Mouse (Mus musculus): ENCODE data around the gene Zfp592. TPM values are rescaled to one million over a fixed set of nuclear protein-coding genes. Genes with fewer than 3 reads are reported as not detected.

Zfp592 gene
- polyA plus RNA-seq, 1 experiment, result 14.1 TPM

GRCm38 (mm10) chr7:81055709-81056370, 62.4 kb downstream of the Zfp592 start:
- no peak for DNase-seq (ENCODE audit: extremely low spot score in 1 of 2, low spot score in 1 of 2)

GRCm38 (mm10) chr7:81057471-81057870, 64.0 kb downstream of the Zfp592 start, which contains the start of gene Alpk3:
Gene Alpk3 (plus strand): TSS chr7:81057600.
- DNase-seq (ENCODE audit: extremely low spot score in 1 of 2, low spot score in 1 of 2), result no peak

GRCm38 (mm10) chr7:81057901-81058711, 64.6 kb downstream of the Zfp592 start:
- DNase-seq (ENCODE audit: extremely low spot score in 1 of 2, low spot score in 1 of 2), result no peak

DNA sequence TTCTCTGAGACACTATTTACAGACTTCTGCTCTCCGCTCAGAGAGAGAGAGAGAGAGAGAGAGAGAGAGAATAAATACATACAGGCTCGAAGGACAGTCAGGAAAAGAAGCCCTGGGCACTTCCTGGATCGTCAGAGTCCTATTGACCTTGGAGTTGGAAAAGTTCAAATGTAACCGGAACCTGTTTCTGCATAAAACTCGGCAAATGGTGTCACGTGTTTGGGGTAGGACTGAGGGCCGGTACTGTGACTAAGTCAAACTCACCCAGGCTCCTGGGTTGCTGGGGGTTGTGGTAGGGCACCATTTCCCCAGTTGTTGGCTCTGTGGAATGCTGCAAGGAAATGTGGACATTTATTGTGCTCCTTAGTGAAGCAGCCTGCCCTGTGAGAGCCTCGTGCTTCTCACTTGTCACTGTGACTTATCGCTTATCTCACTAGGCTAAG, 65.3 kb downstream of the Zfp592 start:
- no peak for DNase-seq (ENCODE audit: extremely low spot score in 1 of 2, low spot score in 1 of 2)

GRCm38 (mm10) chr7:81059388-81059787, 65.9 kb downstream of the Zfp592 start:
- DNase-seq (ENCODE audit: extremely low spot score in 1 of 2, low spot score in 1 of 2), result no peak

- DNase-seq (ENCODE audit: extremely low spot score in 1 of 2, low spot score in 1 of 2), result no peak
Observed at GRCm38 (mm10) chr7:81060908-81061307, 67.4 kb downstream of the Zfp592 start.

DNA sequence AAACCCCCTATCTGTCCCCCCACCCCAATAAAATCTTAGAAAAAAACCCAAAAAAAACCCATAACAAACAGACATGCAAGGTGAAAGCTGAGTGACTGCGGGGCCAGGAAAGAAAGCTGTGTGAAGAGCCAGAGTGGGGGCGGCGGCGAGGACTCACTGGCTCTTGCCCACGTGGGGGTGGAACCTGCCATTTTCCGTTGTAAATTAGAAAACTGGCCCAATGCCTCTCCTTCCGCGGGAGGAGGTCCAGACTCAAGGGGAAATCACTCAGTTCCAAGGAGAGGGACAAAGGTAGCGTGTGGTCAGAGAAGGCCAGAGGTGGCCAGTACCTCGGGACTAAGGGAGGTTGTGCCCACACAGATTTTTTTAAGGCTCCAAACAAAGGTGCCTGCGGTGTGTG, 68.5 kb downstream of the Zfp592 start:
- DNase-seq (ENCODE audit: extremely low spot score in 1 of 2, low spot score in 1 of 2), result peak in 1 of 2 experiments; percentile 41

DNA sequence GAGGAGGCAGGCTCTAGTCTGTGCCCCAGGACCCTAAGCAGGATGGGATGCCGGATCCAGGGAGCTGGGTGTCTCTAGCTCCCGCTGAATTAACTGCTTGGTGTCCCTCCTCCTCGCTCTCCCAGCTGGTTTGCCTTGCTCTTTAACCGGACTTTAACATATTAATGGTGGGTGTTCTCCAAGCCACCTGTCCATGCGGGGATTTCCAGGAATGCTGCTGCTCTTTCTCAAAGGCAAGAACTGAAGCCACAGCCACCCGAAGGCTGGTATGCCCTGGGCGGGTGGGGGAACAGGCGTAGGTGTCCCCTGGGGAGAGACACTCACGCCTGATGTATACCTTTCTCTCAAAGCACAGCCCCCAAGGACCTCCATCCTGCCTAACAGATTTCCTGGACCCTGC, 69.9 kb downstream of the Zfp592 start:
- DNase-seq (ENCODE audit: extremely low spot score in 1 of 2, low spot score in 1 of 2), result no peak

- DNase-seq (ENCODE audit: extremely low spot score in 1 of 2, low spot score in 1 of 2), result no peak
Observed at GRCm38 (mm10) chr7:81066714-81067113, 73.2 kb downstream of the Zfp592 start.

- peak; percentile 9 to 68 for DNase-seq (ENCODE audit: extremely low spot score in 1 of 2, low spot score in 1 of 2)
Observed at GRCm38 (mm10) chr7:81072463-81072862, 79.0 kb downstream of the Zfp592 start.

DNA sequence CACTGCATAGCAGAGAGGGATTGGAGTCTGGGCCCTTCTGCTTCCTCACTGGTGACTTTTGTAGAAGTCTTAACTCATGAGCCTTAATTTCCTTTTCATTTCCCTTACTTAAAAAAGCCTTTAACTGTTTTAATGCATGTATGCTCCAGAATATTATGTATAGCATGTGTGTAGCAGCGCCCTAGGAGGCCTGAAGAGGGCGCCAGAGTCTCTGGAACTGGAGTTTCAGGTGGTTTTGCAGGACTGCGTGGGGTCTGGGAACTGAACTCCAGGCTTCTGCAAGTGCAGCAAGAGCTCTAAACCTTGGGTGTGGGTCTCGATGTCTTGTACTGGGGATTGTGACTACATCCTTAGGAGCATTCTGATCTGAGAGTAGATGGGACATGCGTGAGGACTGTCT, 79.8 kb downstream of the Zfp592 start:
- DNase-seq (ENCODE audit: extremely low spot score in 1 of 2, low spot score in 1 of 2), result no peak

GRCm38 (mm10) chr7:81074546-81074945, 81.1 kb downstream of the Zfp592 start:
- DNase-seq (ENCODE audit: extremely low spot score in 1 of 2, low spot score in 1 of 2), result no peak

GRCm38 (mm10) chr7:81075299-81075698, 81.8 kb downstream of the Zfp592 start:
- DNase-seq (ENCODE audit: extremely low spot score in 1 of 2, low spot score in 1 of 2), result no peak

DNA sequence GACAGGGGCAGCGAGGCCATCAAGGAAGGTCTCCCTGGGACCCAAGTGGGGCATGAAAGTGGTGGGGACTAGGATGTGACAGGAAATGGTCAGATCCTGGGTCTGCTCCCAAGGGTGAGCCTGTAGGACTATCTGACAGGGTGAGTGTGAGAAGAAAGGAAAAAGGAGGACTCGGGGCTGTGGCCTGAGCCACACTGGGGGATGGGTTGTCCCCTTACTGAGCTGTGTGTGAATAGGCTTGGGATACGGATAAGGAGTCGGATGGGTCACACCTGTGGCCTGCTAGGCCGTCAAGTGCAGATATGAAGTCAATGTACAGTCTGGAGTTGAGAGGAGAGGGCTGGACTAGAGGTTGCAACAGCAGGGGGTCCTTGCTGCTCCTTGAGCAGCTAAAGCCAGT, 82.3 kb downstream of the Zfp592 start:
- no peak for DNase-seq (ENCODE audit: extremely low spot score in 1 of 2, low spot score in 1 of 2)

GRCm38 (mm10) chr7:81077009-81077408, 83.5 kb downstream of the Zfp592 start:
- no peak for DNase-seq (ENCODE audit: extremely low spot score in 1 of 2, low spot score in 1 of 2)

- DNase-seq (ENCODE audit: extremely low spot score in 1 of 2, low spot score in 1 of 2), result no peak
Observed at GRCm38 (mm10) chr7:81078740-81079139, 85.3 kb downstream of the Zfp592 start.

GRCm38 (mm10) chr7:81093420-81093965, 100.0 kb downstream of the Zfp592 start:
- DNase-seq (ENCODE audit: extremely low spot score in 1 of 2, low spot score in 1 of 2), result no peak

GRCm38 (mm10) chr7:81094104-81094757, 100.8 kb downstream of the Zfp592 start:
- DNase-seq (ENCODE audit: extremely low spot score in 1 of 2, low spot score in 1 of 2), result no peak
